Mouse (Mus musculus): ENCODE results near the gene Zfand3.

Gene Zfand3

DNA sequence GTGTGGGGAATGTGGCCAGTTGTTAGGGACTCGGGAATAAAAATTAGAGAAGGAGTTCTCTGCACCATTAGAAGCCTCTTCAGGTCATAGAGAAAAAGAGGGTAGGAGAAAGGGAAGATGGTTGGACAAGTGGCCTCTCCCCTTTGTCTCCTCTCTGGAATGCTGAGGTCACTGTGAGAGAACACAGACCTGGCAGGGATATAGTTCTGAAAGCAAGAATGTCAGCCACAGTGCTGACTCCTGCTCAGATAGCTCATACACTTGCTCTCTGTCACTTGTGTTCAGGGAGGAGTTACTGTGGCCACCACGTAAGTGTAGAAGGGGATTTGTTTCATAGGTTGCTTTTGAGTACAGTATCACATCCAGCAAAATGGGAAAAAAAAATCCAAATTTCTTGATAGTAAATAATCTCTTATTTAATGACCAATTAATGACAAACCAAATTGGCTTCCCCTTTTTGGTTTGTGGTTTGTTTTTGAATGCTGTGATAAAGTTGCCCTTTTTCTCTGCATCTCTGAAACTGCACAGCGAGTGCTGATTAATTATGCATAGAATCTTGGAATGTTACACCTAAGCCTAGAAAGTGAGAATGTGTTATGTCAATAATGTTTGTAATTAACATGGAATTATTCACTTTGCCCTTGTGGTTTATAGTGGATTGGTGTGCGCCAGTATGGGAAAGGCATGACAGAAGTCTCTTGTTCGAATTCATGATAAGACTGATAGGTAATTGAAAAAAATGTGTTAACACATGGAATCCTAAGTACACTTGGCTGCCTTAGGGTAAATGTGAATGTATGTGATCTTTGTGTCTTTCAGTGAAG is 47.2 kb downstream of the Zfand3 start:
- DNase-seq (ENCODE audit: low read depth, low spot score) = no peak

DNA sequence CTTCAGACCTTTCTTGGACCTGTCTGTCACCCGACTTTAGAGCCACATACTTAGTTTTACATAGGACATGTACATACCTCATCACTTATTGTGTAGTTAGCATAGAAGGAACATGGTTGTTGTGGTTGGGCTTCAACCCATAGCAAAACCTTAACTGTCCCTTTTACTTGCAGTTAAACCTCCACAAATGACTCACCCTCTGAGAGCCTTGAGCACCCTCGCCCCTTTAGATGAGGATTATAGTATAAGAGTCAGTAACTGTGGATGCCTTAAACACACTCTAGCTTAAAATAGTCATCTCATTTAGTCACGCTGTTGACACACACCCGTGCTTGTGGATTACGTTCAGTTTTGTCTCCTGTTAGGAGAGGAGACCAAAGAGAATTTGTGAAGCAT is 47.8 kb downstream of the Zfand3 start:
- no peak for DNase-seq (ENCODE audit: low read depth, low spot score)

GRCm38 (mm10) chr17:30053463-30053862 is 48.9 kb downstream of the Zfand3 start:
- DNase-seq (ENCODE audit: low read depth, low spot score) = no peak

GRCm38 (mm10) chr17:30053871-30054270 is 49.3 kb downstream of the Zfand3 start:
- no peak for DNase-seq (ENCODE audit: low read depth, low spot score)

DNA sequence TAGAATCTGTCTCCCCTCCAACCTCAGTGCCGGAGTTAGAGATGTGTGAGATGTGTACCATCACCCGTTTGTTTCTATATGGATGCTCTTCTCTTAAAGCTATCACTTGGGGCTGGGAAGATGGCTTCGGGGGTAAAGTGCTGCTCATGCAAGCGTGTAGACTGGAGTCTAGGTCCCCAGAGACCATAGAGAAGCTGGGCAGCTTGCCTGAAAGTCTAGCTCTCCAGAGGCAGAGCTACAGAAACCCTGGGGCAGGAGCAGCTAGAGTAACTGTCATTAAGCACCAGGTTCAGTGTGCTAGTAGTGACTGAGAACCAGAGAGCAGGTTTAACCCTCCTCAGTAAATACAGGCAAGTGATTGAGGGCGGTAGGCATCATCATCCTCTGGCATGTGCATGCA is 51.7 kb downstream of the Zfand3 start:
- DNase-seq (ENCODE audit: low read depth, low spot score) = no peak

- DNase-seq (ENCODE audit: low read depth, low spot score) = no peak
These were observed 54.1 kb downstream of the Zfand3 start for GRCm38 (mm10) chr17:30058594-30058993.

- DNase-seq (ENCODE audit: low read depth, low spot score) = no peak
These were observed 54.5 kb downstream of the Zfand3 start for GRCm38 (mm10) chr17:30059066-30059465.

DNA sequence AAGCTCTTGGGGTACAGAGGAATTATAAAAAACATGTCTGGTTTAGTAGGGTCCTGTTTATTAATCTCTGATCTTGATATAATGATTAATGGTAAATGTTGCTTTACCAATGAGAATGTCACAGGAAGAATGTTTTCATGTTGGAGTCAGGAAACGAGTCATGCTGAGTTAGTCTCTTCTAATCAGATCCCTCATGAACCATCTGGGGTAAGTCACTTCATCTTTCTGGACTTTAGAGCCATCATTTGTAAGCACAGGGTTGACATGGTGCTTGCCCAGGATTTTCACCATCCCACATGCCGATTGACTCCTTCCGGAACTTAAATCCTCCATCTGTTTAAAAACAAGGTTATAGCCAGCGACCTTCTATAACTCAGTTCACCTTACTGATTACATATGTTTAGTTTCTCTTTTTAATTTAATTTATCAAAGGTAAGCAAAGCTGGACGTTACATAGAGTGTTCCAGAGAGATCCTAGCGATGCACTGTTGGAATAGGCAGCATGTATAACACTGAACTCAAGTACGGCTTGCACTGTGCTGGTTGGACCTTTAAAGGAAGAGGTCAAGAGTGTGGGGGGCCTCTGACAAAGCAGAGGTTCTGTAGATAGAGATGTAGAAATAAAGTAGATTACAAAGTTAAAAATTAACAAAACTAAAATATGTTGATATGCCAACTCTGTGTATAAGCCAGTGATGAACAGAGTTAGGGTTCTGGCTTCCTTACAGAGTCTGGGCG is 56.7 kb downstream of the Zfand3 start:
- DNase-seq (ENCODE audit: low read depth, low spot score) = no peak

GRCm38 (mm10) chr17:30063849-30064248 is 59.3 kb downstream of the Zfand3 start:
- DNase-seq (ENCODE audit: low read depth, low spot score) = no peak

- DNase-seq (ENCODE audit: low read depth, low spot score) = no peak
These were observed 60.2 kb downstream of the Zfand3 start for GRCm38 (mm10) chr17:30064746-30065145.

GRCm38 (mm10) chr17:30069776-30070175 is 65.2 kb downstream of the Zfand3 start:
- no peak for DNase-seq (ENCODE audit: low read depth, low spot score)

DNA sequence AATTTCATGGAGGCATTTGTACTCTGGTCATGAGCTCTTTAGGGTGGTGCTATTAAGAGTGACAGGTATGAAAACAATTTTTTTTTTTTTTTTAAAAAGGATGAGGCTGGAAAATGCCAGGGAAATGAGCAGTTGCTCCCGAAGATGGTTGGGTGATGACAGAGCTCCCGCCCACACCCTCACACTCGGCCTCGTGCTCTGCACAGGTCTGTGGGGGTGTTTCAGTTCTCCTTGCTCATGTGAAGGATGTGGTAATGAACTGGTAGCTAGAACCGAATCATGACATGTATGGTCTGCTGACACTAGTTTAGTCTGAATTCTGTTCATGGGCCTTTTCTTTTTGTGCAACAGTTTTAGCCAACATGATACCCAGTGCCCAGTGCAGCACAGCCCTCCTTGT is 66.1 kb downstream of the Zfand3 start:
- no peak for DNase-seq (ENCODE audit: low read depth, low spot score)

DNA sequence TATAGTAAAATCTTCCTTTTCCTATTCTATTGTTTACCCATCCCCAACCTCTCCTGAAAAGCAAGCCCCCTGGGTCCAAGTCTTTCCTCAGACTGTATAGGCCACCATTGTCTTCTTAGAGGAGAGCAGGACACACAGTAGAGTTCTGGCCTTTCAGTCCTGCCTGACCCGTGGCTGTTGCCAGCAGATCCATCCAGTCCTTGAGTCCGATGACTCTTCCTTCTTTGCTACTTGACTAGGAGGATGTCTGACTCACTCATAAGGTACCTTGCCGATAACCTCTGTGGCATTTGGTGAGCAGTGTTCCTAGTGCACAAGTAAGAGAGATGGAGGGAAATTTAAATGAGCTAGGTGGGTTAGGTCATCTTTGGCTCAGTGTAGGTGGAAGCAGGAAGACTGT is 68.1 kb downstream of the Zfand3 start:
- DNase-seq (ENCODE audit: low read depth, low spot score) = no peak

GRCm38 (mm10) chr17:30075896-30076295 is 71.4 kb downstream of the Zfand3 start:
- DNase-seq (ENCODE audit: low read depth, low spot score) = no peak

GRCm38 (mm10) chr17:30084007-30084406 is 79.5 kb downstream of the Zfand3 start:
- no peak for DNase-seq (ENCODE audit: low read depth, low spot score)

DNA sequence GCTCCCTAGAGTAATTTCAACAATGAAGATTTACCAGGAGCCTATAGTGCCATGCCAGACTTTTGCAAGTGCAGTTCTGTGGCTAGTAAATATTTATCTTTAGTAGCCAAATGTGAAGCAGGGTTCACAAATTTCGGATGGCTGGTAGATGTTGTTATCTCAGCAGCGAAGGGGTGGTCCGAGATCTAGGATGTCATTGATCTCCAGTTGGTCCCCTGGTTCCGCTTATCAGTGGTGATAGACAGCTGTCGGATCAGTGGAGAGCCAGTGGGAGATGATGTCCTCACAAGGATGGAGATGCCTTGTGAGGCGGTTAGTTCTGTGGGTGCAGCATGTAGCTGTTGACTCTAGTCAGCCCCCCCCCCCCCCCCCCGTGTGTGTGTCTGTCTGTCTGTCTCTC is 82.2 kb downstream of the Zfand3 start:
- no peak for DNase-seq (ENCODE audit: low read depth, low spot score)

- no peak for DNase-seq (ENCODE audit: low read depth, low spot score)
These were observed 83.9 kb downstream of the Zfand3 start for GRCm38 (mm10) chr17:30088431-30088830.

- no peak for DNase-seq (ENCODE audit: low read depth, low spot score)
These were observed 85.9 kb downstream of the Zfand3 start for GRCm38 (mm10) chr17:30090416-30090815.

GRCm38 (mm10) chr17:30093148-30093749 is 88.7 kb downstream of the Zfand3 start:
- no peak for DNase-seq (ENCODE audit: low read depth, low spot score)

GRCm38 (mm10) chr17:30097156-30097555 is 92.6 kb downstream of the Zfand3 start:
- DNase-seq (ENCODE audit: low read depth, low spot score) = no peak

GRCm38 (mm10) chr17:30097677-30098076 is 93.1 kb downstream of the Zfand3 start:
- DNase-seq (ENCODE audit: low read depth, low spot score) = no peak

GRCm38 (mm10) chr17:30099670-30100069 is 95.1 kb downstream of the Zfand3 start:
- no peak for DNase-seq (ENCODE audit: low read depth, low spot score)

- DNase-seq (ENCODE audit: low read depth, low spot score) = no peak
These were observed 97.3 kb downstream of the Zfand3 start for GRCm38 (mm10) chr17:30101801-30102200.
